Mouse (Mus musculus): ENCODE measurements around the gene Phf3.

Gene Phf3

GRCm38 (mm10) chr1:30835512-30835911 lies 38.2 kb downstream of the Phf3 start:
- ATAC-seq (ENCODE audit: insufficient number of reproducible peaks, low FRiP score, low TSS enrichment) = no peak

- ATAC-seq (ENCODE audit: insufficient number of reproducible peaks, low FRiP score, low TSS enrichment) = no peak
Observed at GRCm38 (mm10) chr1:30832778-30833177, 40.9 kb downstream of the Phf3 start.

DNA sequence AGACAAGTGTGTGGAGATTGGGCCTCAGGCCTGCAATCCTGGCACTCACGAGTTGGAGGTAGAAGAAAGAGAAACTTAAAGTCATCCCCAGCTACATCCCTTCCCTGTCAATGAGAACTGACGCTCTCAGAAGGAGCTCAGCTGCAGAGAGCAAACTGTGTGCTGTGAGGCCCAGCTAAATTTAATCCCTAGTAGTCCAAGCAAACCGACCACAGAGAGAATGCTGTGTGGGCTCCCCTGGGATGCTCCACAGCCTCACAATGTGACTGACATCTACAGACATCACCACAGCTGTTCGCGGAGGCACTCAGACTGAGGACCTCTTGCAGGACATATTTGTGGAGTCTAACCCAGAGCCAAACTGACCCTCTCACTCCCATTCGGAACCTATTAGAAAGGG lies 54.3 kb downstream of the Phf3 start:
- no peak for ATAC-seq (ENCODE audit: insufficient number of reproducible peaks, low FRiP score, low TSS enrichment)

DNA sequence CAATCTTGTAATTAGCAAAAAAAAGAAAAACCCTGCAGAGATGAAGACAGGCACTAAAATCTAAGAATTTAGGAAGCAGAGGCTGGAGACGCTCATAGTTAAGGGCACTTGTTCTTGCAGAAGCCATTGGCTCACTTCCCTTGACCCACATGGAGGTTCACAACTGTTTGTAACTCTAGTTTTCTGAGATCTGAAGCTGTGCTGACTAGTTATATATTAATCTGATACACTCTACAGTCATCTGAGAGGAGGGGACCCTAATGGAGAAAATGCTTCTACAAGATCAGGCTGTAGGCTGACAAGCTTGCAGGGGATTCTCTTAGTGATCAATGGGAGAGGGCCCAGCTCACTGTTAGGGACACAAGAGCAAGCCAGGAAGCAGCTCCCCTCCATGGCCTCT lies 58.1 kb downstream of the Phf3 start:
- ATAC-seq (ENCODE audit: insufficient number of reproducible peaks, low FRiP score, low TSS enrichment) = no peak

GRCm38 (mm10) chr1:30814987-30815386 lies 58.7 kb downstream of the Phf3 start:
- ATAC-seq (ENCODE audit: insufficient number of reproducible peaks, low FRiP score, low TSS enrichment) = no peak

DNA sequence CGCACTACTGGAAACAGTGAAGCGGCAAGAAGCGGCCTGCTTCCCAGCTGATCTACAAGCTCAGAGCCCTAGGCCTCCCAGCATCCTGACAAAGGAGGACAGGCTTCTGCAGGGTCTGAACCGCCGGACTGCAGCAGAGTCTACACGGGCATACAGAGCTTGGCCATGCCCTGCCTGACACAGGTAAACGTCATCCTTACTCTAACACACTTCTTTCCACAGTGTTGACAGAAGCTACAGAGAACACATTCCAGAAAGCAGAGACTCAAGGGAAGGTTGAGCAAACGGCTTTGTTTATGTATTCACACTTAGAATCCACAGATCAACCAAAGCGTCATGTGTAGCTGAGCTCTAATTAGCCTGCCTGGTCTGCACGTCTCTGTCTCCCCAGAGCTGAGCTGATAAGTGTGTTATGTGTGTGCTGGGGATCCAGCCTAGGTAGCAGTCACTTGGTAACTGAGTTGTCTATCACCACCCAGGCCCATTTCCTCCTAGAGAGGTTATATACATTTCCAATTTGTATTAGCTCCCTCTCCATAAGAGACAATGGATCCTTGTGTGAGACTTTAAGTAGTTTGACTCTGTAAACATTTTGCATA lies 65.5 kb downstream of the Phf3 start:
- no peak for ATAC-seq (ENCODE audit: insufficient number of reproducible peaks, low FRiP score, low TSS enrichment)

DNA sequence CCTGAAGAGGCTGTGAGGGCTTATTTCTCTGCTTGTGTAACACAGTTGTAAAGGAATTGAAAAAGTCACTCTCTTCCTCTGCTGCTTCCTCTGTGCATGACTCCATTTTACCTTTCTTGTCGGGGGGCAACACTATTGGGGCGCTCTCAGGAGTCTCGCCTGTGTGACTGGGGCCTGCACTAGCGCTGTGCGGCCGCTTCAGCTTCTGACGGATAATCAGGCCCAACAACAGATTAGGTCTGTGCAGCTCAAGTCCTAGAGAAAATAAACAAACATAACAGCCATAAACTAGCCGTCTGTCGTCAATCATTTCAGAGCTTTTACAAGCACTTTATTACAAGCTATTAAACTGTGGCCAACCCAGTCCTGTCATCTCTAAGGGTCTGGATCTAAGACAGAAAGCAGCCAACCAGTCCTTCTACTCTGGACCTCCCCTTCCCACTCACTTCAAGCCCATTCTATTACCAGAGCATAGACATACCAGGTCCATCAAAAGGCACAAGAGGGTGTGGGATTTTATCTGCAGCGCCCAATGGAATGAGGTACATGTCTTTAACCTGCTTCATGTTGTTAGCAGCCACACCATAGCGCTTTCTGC lies 67.9 kb downstream of the Phf3 start:
- no peak for ATAC-seq (ENCODE audit: insufficient number of reproducible peaks, low FRiP score, low TSS enrichment)

DNA sequence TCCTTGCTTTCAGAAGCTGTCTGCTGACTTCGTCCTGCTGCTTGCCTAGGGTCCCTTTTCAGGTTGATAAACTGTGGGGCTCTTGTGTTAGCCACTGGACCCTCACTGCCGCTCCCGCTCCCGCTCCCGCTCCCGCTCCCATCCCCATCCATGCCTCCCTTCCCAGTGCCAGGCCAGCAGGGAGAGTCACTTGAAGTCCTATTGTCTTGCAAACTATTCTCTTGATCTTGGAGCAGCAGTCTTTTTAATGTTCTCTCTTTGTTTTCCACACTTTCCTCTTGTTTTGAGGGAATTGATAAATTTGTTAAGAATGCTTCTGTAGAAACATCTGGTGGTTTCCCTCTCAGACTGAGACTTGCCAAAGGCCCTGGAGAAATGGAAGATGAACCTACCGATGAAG lies 68.8 kb downstream of the Phf3 start:
- no peak for ATAC-seq (ENCODE audit: insufficient number of reproducible peaks, low FRiP score, low TSS enrichment)

DNA sequence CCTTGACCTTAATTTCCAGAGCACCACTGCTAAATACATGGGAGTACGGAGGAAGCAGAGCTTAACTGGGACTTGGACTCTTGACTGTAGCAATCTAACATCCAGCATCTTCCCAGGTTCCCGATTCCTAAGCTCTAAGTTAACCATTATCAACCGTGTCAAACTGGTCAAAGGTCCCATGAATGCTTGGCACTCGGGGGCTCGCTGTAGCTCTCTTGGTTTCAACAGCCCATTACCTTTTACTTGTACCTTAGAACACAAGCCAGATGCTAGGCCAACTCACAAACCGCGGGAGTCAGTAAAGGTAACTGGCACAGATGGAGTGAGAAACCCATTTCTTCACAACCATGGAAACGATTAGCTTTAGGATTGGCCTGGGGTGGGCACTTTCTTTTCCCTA lies 71.8 kb downstream of the Phf3 start:
- no peak for ATAC-seq (ENCODE audit: insufficient number of reproducible peaks, low FRiP score, low TSS enrichment)

- ATAC-seq (ENCODE audit: insufficient number of reproducible peaks, low FRiP score, low TSS enrichment) = no peak
Observed at GRCm38 (mm10) chr1:30799277-30799834, 74.4 kb downstream of the Phf3 start.

DNA sequence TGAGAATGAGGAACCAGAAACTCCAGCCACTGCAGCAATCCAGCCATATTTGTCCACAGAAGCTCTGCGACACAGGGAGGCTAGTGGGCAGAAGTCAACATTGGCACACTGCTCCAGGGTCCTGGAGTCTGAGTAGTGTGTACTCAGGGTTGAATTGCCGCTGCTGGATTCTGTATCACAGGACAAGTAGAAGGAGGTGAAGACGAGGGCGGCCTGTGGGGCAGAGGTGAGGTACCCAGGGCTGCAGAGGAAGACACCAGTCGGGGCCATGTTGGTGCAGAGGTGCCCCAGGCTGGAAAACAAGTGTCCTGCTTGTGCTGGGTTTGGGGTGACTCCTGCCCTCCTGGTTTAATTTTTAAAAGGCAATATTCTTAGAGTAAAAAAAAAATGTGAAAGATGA lies 79.1 kb downstream of the Phf3 start:
- no peak for ATAC-seq (ENCODE audit: insufficient number of reproducible peaks, low FRiP score, low TSS enrichment)

DNA sequence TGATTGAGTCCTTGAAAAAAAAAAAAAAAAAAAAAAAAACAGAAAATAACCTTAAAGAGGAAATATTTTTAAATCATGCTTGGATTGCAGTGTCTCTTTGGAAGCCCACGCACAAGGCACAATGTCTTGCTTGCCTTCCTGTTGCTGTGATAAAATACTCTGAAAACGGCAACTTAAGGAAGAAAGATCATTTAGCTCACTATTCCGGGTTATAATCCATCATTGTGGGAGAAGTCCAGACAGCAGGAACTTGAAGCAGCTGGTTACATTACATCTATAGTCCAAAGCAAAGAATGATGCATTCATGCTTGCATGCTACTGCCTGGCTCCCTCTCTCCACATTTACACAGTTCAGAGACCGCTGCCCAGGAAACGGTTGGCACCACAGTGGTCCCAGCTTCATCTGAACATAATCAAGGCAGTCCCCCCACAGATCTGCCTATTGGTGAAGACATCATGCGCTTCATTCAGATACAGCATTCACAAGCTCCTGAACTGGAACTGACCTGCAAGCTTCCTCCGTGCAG lies 80.3 kb downstream of the Phf3 start:
- ATAC-seq (ENCODE audit: insufficient number of reproducible peaks, low FRiP score, low TSS enrichment) = no peak

DNA sequence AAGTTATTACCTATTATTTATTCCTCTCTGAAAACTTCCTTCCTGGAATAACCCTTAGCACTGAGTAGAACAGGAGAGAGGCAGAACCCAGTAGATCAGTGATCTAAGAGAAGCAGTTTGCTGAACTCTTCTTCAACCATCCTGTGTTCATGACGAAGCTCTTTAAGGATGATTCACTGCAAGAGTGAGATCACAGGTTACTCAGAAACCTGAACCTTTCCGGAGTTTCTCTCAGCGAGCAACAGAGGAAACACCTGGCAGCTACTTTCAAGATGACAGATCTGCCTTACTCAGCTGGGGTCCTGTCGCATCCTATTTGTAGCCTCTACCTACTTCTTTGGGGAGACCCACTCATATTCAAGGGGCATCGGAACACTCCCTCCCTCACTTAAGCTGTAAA lies 80.8 kb downstream of the Phf3 start:
- no peak for ATAC-seq (ENCODE audit: insufficient number of reproducible peaks, low FRiP score, low TSS enrichment)

DNA sequence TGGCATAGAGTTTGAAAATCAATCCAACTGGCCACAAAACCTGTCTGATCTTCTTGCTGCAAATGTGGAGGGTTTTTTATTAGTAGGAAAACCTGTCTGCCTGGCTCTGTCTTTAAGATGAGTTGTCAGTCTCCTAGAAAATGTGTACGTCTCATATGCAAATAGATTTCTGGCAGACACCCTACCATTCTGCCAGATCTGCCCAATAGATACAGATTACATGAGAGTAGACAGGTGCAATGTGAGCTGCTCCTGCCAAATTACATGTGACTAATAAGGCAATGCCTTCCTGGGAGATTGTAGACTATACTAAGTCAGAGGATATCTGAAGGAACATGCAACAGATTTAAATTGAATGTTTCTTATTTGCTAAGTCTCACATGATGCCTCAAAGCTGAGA lies 83.5 kb downstream of the Phf3 start:
- no peak for ATAC-seq (ENCODE audit: insufficient number of reproducible peaks, low FRiP score, low TSS enrichment)

- no peak for ATAC-seq (ENCODE audit: insufficient number of reproducible peaks, low FRiP score, low TSS enrichment)
Observed at GRCm38 (mm10) chr1:30789689-30790088, 84.0 kb downstream of the Phf3 start.

- ATAC-seq (ENCODE audit: insufficient number of reproducible peaks, low FRiP score, low TSS enrichment) = no peak
Observed at GRCm38 (mm10) chr1:30789001-30789400, 84.7 kb downstream of the Phf3 start.

DNA sequence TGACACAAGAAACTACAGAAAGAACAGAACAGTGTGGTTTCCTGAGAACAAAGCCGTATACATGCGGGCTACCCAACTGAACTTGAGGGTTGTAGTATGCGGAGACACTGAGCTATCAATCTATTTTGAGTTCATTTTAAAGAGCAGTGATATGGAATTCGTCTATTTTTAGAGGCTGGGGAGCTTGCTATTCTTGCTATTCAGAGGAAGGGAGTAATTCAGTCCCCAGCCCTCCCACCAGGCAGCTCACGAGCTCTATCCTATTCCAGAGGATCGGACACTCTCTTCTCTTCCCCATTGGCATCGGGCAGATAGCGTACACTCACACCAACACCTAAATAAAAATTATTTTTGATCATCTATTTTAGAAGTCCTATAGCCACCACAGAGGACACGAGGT lies 87.1 kb downstream of the Phf3 start:
- no peak for ATAC-seq (ENCODE audit: insufficient number of reproducible peaks, low FRiP score, low TSS enrichment)

DNA sequence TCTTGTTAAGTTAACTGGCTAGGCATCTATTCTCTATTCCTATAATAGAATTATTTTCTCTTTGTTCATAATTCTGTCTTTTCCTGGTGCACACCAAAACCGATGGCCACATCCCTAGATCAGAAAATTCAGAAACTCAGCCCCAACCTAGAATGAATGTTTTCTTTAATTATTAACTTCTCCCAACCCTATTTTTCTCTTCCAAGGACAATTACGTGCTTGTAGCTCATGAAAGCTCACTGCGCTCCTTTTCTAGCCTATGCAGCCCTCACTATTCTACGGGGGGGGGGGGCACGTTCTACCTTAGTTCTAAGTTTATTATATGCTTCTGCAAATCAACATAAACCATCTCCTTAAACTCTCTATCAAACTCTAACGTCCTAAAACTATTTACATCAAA lies 90.0 kb downstream of the Phf3 start:
- ATAC-seq (ENCODE audit: insufficient number of reproducible peaks, low FRiP score, low TSS enrichment) = no peak

DNA sequence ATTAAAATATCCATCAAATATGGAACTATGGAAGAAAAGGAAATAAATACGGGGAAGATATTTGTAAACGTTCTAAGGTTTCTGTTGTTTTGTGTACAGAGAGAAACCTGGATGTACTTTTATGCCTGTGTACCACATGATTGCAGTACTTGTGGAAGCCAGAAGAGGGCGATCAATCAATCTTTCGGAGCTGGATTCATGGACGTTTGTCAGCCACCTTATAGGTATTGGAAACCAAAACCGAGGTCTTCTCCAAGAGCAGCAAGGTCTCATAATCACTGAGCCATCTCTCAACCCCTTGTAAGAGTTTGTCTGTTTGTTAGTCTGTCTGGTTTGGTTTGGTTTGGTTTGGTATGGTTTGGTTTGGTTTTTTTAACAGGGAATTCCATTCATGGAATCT lies 93.4 kb downstream of the Phf3 start:
- no peak for ATAC-seq (ENCODE audit: insufficient number of reproducible peaks, low FRiP score, low TSS enrichment)

DNA sequence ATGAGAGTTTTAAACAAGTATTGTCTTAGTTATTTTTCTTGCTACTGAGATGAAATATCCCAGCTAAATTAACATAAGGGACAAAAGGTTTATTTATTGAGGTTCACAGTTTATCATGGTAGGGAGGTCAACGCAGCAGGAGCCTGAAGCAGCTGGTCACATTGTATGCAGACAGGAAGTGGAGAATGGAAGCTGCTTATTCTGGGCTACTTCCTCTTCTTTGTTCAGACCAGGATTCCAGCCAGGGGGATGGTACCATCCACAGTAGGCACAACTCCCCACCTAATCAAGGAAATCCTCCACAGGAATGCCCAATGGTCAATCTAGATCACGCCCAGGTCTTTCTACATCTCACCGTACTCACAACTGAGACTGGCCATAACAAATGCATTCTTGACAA lies 94.2 kb downstream of the Phf3 start:
- ATAC-seq (ENCODE audit: insufficient number of reproducible peaks, low FRiP score, low TSS enrichment) = no peak

GRCm38 (mm10) chr1:30778374-30779005 lies 95.2 kb downstream of the Phf3 start:
- no peak for ATAC-seq (ENCODE audit: insufficient number of reproducible peaks, low FRiP score, low TSS enrichment)

DNA sequence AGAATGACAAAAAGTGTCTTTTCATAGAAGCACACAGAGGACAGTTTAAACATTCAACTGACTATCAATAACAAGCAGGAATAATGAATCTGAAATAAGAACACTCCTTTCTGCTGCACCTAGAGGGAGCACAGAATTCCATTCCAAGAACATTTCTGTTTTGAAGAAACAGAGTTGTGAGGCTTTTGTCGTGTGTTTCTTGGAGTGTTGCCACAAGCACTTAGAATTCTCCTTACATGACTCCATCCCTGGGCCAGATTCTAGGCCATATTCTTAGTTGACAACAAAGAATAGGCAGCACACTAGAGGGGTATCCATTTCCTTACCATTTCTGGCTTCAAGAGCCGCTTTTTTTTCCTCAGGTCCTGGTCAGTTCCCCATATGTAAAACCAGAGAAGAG lies 97.5 kb downstream of the Phf3 start:
- no peak for ATAC-seq (ENCODE audit: insufficient number of reproducible peaks, low FRiP score, low TSS enrichment)

All from cerebellum, adult (tissue).